Mouse (Mus musculus) MN1 (cell line): ENCODE results near the gene Kank1.

ENCODE experiments used
- DNase-seq: peaks from one replicate; pipeline ENCODE4 v3.0.0-alpha.2; 2016; ENCODE audit warnings: low spot score

The Kank1 gene

DNA sequence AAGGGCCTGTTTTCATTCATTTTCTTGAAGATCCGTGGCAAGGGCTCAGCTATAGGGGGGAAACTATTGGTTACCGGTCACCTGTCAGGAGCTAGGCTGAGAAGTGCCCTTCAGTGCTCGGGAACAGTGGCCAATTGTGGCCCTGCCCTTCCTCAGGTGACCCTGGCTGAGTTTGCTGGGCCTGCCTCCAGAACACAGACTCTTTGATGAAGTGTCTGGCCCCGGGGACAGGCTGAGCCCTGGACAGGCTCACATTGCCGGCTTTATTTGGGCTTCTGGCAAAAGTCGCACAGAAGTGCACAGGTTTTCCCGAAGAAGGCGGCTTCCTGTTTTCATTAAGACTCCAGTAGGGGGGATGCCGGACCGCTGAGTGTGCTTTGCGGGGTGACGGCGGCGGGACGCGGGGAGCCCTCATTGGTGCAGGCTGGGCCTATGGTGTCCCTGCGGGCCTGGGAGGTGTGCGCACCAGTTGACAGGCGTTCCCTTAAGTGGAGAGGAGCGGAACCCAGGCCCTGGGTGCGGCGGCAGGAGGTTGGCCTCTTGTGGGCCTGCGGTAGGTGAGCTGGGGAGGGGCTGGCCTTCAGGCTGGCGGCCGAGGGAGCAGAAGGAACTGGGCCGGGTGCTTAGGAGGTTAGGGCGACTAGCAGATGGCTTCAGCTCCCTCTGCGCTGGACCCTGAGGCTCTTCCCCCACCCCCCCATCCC, 169.9 kb downstream of the Kank1 start:
- DNase-seq, result no peak

DNA sequence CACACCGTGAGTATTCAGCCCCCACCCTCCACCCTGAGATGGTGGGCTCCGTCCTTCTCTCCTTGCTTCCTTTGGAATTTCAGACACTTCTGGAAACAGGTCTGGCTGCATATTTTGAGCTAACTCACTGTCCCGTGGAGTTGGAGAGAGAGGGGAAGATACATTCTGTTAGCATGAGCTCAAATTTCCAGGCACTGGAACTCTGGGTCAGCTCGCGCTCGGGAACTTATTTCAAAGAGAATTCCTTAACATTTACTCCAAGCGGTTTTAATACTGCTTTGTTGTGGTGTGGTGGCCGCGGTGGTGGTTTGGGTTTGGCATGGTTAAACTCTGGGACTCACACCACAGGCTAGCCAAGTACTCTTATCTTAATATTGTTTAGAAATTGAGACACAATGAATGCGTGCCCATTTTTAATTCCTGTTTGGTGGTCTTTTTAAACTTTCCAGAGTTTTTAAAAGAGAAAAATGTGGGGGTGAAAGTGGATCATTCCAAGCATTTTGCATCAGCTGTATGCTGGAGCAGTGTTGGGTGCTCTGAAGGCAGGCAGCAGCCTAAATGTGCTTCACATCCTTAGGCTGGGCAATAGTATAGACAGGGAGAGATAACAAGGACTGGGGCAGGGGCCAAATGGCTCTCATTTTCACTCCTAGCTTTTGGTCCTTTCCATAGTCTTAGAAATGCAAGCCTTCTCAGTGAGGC, 170.6 kb downstream of the Kank1 start:
- DNase-seq, result no peak

DNA sequence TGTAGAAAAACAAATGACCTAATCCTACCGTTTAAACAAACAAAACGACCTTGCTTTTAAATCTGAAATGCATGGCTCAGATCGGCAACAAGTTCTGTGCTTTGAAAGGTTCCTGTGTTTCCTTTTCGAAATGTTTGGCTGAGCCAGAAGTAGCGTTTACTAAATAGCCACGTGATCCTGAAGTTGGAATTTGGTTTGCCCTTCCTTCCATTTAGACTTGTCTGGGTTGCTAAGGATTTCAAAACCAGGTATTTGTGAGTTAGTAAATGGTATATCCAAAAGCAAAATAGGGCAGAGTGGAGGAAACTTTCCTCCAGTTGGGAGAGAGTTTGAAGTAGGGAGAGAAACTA, 171.1 kb downstream of the Kank1 start:
- DNase-seq, result no peak

DNA sequence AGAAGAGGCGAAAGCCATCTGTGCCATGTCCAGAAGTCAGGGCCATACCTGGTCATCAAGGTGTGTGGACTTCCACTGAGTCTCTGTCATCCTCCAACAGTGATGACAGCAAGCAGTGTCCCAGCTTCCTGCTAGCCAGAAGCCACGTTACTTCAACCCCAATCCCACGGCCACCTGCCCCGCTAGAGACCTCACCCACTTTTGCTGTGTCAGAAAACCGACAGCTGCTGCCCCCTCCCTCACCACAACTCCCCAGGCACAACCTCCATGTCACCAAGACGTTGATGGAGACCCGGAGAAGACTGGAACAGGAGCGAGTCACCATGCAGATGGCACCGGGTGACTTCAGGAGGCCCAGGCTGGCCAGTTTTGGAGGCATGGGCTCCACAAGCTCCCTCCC, 172.5 kb downstream of the Kank1 start:
- no peak for DNase-seq

DNA sequence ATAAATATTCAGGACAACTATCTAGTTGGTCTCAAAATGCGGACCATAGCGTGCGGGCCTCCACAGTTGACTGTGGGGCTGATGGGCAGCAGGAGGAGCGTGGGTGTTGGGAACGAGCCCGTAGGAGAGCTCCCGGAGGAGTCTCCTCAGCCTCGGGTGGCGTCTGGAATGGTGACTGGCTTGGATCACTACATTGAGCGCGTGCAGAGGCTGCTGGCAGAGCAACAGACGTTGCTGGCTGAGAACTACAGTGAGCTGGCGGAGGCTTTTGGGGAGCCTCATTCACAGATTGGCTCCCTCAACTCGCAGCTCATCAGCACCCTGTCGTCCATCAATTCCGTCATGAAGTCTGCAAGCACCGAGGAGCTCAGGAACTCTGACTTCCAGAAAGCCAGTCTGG, 174.6 kb downstream of the Kank1 start:
- DNase-seq, result no peak

DNA sequence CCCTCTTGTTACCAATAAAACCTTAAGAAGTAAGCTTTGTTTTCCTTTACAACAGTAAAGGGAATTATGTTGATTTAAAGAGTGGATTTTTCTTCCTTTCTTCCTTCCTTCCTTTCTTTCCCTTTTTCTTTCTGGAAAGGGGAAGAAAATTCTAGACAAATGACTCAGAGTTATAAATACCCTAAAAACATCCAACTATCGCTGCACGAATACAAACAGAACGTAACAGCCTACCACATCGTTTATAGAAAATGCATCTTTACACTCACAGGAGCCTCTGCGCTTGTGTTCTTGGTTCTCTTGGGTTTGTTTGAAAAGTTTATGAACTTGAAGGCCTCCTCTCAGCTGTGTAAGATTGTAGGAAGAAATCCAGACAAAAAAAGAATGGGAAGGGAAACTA, 178.7 kb downstream of the Kank1 start:
- DNase-seq, result no peak

GRCm38 (mm10) chr19:25417671-25418070, 180.9 kb downstream of the Kank1 start:
- DNase-seq, result no peak

- DNase-seq, result no peak
Observed at GRCm38 (mm10) chr19:25419983-25420382, 183.2 kb downstream of the Kank1 start.

DNA sequence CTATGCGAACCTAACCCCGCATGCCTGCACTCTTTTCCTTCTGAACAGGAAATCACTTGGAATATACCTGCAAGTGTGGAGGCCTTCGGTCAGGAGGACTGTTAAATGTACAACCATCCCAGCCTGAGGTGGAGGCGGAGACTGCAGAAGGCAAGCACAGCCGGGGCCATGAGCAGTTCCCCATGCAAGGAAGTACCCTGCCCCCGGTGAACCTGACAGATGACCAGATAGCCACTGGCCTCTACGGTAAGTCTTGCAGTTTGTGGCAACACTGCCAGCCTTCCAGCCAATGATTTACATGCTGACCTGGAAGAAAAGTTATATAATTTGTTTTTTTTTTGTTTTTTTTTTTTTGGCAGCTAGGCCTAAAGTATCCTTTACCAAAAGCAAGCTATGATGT, 185.3 kb downstream of the Kank1 start:
- DNase-seq, result no peak

DNA sequence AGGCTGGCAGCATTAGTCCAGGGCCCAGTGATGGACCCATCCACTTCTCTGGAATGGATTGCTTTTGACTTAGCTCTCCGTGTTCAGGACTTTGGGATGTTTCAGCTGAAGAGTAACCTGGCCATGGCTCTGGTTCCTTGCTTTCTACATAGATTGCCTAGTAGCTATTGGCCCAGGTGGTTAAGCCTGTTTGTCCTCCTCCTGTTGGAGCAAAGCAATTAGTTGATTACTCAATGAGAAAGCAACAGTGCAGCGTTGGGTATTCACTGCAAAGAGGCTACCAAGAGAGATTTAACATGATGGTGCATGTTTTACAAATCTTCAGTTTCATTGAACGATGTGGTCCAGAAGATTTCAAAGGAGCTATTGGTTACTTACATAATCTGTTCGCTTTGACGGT, 186.6 kb downstream of the Kank1 start:
- DNase-seq, result no peak

GRCm38 (mm10) chr19:25426431-25426830, 189.7 kb downstream of the Kank1 start:
- no peak for DNase-seq

- no peak for DNase-seq
Observed at GRCm38 (mm10) chr19:25427886-25428285, 191.1 kb downstream of the Kank1 start.

DNA sequence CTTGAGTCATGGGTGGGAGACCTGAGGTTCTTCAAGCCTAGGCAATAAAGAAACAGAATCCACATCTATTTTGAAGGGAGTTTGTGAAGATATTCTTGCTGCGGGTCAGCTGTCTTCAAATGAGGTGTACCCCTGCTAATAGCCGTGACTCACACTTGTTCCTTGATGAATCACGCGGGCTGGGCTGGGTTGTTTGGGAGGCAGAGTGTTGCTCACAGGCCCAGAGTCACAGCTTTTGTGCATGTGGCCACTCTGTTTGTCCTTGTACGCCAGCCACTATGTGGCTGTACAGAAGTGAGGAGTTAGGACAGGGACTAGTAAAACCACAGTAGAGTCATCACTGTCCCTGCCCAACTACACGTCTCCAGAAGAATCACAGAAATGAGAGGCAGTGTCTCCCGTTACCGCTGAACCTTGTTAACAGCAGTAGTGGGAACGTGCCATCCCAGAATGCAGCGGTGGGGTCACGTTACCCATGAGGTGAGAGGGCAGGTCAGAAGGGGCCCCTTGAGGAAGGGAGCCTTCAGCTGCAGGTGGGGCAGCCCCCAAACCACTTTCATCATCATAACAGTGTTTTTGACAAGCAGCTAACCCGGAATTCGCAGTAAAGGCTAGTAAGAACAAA, 191.7 kb downstream of the Kank1 start:
- no peak for DNase-seq

GRCm38 (mm10) chr19:25431431-25431830, 194.7 kb downstream of the Kank1 start:
- no peak for DNase-seq

DNA sequence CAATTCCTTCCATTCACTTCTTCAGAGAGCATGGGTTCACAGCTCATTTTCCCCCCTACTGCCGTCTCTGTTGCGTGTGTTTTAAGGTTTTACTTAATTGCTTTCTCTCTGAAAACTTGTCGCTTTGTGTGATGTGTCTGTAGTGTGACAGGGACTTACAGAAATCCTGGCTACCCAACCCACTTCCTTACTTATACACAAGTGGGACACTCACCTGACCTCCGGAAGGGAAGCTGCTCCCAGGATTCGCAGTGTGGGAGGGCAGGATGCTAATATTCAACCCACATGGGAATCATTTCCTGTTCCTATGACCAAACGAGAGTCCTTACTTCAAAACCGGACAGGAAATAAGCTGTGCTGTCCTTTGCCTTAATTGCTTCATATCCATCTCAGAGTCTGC, 195.1 kb downstream of the Kank1 start:
- no peak for DNase-seq

DNA sequence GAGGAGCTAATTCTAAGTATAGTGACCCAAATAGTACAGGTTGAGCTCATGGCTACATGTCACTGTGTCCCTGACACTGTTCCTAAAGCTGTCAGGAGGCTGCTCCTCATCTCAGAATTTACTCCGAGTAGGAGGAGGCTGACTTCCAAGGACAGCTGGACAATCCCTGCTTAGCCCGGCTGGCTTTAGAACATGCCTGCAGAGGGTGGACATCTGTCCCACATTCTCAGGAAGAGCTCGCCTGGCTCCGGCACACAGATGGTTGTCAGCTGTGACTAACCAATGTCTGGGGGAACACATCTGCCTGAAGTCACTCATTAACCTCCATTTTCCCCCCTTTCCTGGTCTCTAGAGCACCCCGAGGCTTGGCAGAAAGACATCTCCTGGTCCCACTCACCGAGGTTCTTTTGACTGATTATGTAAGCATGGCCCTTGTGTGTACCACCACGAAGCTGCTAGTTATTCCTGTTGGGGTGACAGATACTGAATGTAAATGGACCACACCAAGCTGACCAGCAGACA, 196.5 kb downstream of the Kank1 start:
- no peak for DNase-seq

DNA sequence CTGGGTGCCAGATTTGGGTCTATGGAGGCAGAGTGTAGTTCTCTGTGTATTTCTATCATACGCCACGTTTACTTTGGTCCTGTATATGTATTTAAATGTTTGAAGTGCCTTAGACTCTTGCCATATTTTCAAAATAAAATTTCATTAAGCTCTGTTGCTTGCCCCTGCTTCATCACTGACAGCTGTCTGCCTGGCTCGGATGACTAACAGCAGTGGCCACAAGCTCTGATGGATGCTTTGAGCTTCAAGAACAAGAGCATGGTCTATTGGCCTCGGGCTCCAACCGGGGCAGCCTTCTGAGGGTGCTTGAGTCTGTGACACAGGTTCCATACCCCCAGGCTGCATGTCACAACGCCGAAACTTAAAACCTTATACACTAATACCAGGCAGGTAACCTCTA, 197.6 kb downstream of the Kank1 start:
- no peak for DNase-seq

- no peak for DNase-seq
Observed at GRCm38 (mm10) chr19:25434795-25435194, 198.0 kb downstream of the Kank1 start.

DNA sequence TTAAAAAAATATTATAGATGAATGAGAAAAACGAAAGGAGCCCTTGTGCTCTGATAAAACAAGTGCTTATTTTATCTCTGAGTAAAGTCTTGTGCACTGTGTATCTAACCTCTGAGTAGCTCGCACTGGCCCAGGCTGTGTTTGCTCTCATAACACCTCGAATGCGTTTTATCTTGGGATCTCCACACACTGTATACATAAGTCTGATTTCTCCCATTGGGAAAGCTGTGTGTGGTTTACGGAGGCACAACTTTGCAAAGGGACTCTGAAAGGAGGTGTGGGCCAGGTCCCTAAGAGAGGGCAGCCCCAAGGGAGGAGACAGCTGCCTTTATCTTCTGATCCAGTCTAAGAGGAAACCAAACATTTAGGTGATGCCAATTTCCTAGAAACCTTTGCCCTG, 198.6 kb downstream of the Kank1 start:
- DNase-seq, result no peak

GRCm38 (mm10) chr19:25436175-25436574, 199.4 kb downstream of the Kank1 start:
- DNase-seq, result no peak

GRCm38 (mm10) chr19:25436789-25437650, 200.2 kb downstream of the Kank1 start:
- no peak for DNase-seq

GRCm38 (mm10) chr19:25438246-25438645, 201.5 kb downstream of the Kank1 start:
- no peak for DNase-seq
